Mouse (Mus musculus): ENCODE measurements around the gene Spg7. TPM values are rescaled to one million over a fixed set of nuclear protein-coding genes. Genes with fewer than 3 reads are reported as not detected.

Spg7 gene
- total and polyA plus RNA-seq, 3 experiments = 74.4 to 113 (median 88.2) TPM

- intact Hi-C loops (cut with DNase I) = no loop called here
- 96% methylated on average over 7 of the region's 7 CpGs for WGBS
These were observed 14.9 kb upstream of the Spg7 start for GRCm38 (mm10) chr8:123047827-123048226.

GRCm38 (mm10) chr8:123048402-123048801 is 14.3 kb upstream of the Spg7 start:
- intact Hi-C loops (cut with DNase I) = no loop called here

More at GRCm38 (mm10) chr8:123047827-123048226, 14.9 kb upstream of the Spg7 start:
- no peak for DNase-seq
- TF ChIP-seq POLR2A (IDR thresholded peaks at IDR 0.05; ENCODE audit: insufficient read depth, low read depth, low read length) (no peak), CTCF (IDR thresholded peaks at IDR 0.05) (no peak), EP300 (IDR thresholded peaks at IDR 0.05; ENCODE audit: insufficient read depth, low read depth, low read length) (no peak)
- Histone ChIP-seq H3K4me1 (ENCODE audit: control insufficient read depth, insufficient read depth, low read length) (peaks cover 5% of the 10 kb centered on the region), H3K79me2 (replicated peaks; ENCODE audit: control insufficient read depth, insufficient read depth, low read length) (no peaks in the 10 kb centered on the region), H3K27me3 (ENCODE audit: control insufficient read depth, insufficient read depth, low read length) (no peaks in the 10 kb centered on the region), H3K36me3 (ENCODE audit: control insufficient read depth, insufficient read depth, low read length) (peaks cover 8% of the 10 kb centered on the region; the same call in 1 of the 2 replicates), H3K27ac (no peak overlapping the region), H3K4me3 (no peak overlapping the region), H3K9ac (ENCODE audit: low read depth, low read length) (no peak overlapping the region)

GRCm38 (mm10) chr8:123051458-123051857 is 11.3 kb upstream of the Spg7 start:
- H3K4me3 ChIP-seq = no peak overlapping the region
- no peaks in the 10 kb centered on the region for H3K27me3 ChIP-seq (ENCODE audit: control insufficient read depth, insufficient read depth, low read length)
- no peak overlapping the region for H3K27ac ChIP-seq
- no peaks in the 10 kb centered on the region for H3K79me2 ChIP-seq (replicated peaks; ENCODE audit: control insufficient read depth, insufficient read depth, low read length)
- DNase-seq = no peak
- intact Hi-C loops (cut with DNase I) = no loop called here
- no peak for TF ChIP-seq EP300 (IDR thresholded peaks at IDR 0.05; ENCODE audit: insufficient read depth, low read depth, low read length)
- TF ChIP-seq CTCF (IDR thresholded peaks at IDR 0.05) = no peak
- TF ChIP-seq POLR2A (IDR thresholded peaks at IDR 0.05; ENCODE audit: insufficient read depth, low read depth, low read length) = no peak
- no peak overlapping the region for H3K9ac ChIP-seq (ENCODE audit: low read depth, low read length)
- peaks cover 5% of the 10 kb centered on the region for H3K4me1 ChIP-seq (ENCODE audit: control insufficient read depth, insufficient read depth, low read length)
- 43% methylated on average over 5 of the region's 5 CpGs for WGBS
- H3K36me3 ChIP-seq (ENCODE audit: control insufficient read depth, insufficient read depth, low read length) = no peaks in the 10 kb centered on the region

More at GRCm38 (mm10) chr8:123048402-123048801, 14.3 kb upstream of the Spg7 start:
- TF ChIP-seq EP300 (IDR thresholded peaks at IDR 0.05; ENCODE audit: insufficient read depth, low read depth, low read length) (no peak), CTCF (IDR thresholded peaks at IDR 0.05) (no peak), POLR2A (IDR thresholded peaks at IDR 0.05; ENCODE audit: insufficient read depth, low read depth, low read length) (no peak)
- Histone ChIP-seq H3K4me3 (no peak overlapping the region), H3K9ac (ENCODE audit: low read depth, low read length) (no peak overlapping the region), H3K27ac (no peak overlapping the region), H3K36me3 (ENCODE audit: control insufficient read depth, insufficient read depth, low read length) (peaks cover 6% of the 10 kb centered on the region; the same call in 1 of the 2 replicates), H3K4me1 (ENCODE audit: control insufficient read depth, insufficient read depth, low read length) (peaks cover 5% of the 10 kb centered on the region), H3K27me3 (ENCODE audit: control insufficient read depth, insufficient read depth, low read length) (no peaks in the 10 kb centered on the region), H3K79me2 (replicated peaks; ENCODE audit: control insufficient read depth, insufficient read depth, low read length) (no peaks in the 10 kb centered on the region)
- WGBS = 80% methylated on average over 7 of the region's 7 CpGs
- DNase-seq = no peak

GRCm38 (mm10) chr8:123064072-123064471 is 1.3 kb downstream of the Spg7 start:
- no peak for DNase-seq
- intact Hi-C loops (cut with DNase I) = loop anchor here (1.0 kb wide), 1 partner anchor 229 kb away; no protein-coding TSS in a partner anchor
- Histone ChIP-seq H3K9ac (ENCODE audit: low read depth, low read length) (no peak overlapping the region), H3K36me3 (ENCODE audit: control insufficient read depth, insufficient read depth, low read length) (peaks cover 3% of the 10 kb centered on the region; the same call in 1 of the 2 replicates), H3K4me3 (no peak overlapping the region), H3K4me1 (ENCODE audit: control insufficient read depth, insufficient read depth, low read length) (peaks cover 7% of the 10 kb centered on the region), H3K27ac (peak overlapping the region; percentile 92; the same call in 1 of the 2 replicates), H3K27me3 (ENCODE audit: control insufficient read depth, insufficient read depth, low read length) (no peaks in the 10 kb centered on the region), H3K79me2 (replicated peaks; ENCODE audit: control insufficient read depth, insufficient read depth, low read length) (peaks cover 3% of the 10 kb centered on the region; the same call in 1 of the 2 replicates)
- 79% methylated on average over 4 of the region's 4 CpGs for WGBS
- TF ChIP-seq POLR2A (IDR thresholded peaks at IDR 0.05; ENCODE audit: insufficient read depth, low read depth, low read length) (no peak), CTCF (IDR thresholded peaks at IDR 0.05) (no peak), EP300 (IDR thresholded peaks at IDR 0.05; ENCODE audit: insufficient read depth, low read depth, low read length) (no peak)

- Histone ChIP-seq H3K27ac (peak overlapping the region; percentile 92), H3K36me3 (ENCODE audit: control insufficient read depth, insufficient read depth, low read length) (peaks cover 3% of the 10 kb centered on the region; the same call in 1 of the 2 replicates), H3K27me3 (ENCODE audit: control insufficient read depth, insufficient read depth, low read length) (no peaks in the 10 kb centered on the region), H3K9ac (ENCODE audit: low read depth, low read length) (peak overlapping the region; percentile 77), H3K4me1 (ENCODE audit: control insufficient read depth, insufficient read depth, low read length) (peaks cover 7% of the 10 kb centered on the region), H3K79me2 (replicated peaks; ENCODE audit: control insufficient read depth, insufficient read depth, low read length) (peaks cover 3% of the 10 kb centered on the region; the same call in 1 of the 2 replicates), H3K4me3 (peak overlapping the region; percentile 84)
- WGBS = 1% methylated on average over 14 of the region's 14 CpGs
- TF ChIP-seq CTCF (IDR thresholded peaks at IDR 0.05) (no peak), POLR2A (IDR thresholded peaks at IDR 0.05; ENCODE audit: insufficient read depth, low read depth, low read length) (no peak), EP300 (IDR thresholded peaks at IDR 0.05; ENCODE audit: insufficient read depth, low read depth, low read length) (no peak)
- intact Hi-C loops (cut with DNase I) = loop anchor here (1.0 kb wide), 4 partner anchors 23 to 230 kb away; partner anchors contain the start of genes Ankrd11 and Rpl13
- DNase-seq = no peak
These were observed 2.1 kb downstream of the Spg7 start for GRCm38 (mm10) chr8:123064809-123065213.

Measured in heart, adult 2 months (tissue).